Mouse (Mus musculus): ENCODE measurements around the gene Nppb. TPM values are rescaled to one million over a fixed set of nuclear protein-coding genes. Genes with fewer than 3 reads are reported as not detected.

The Nppb gene
- polyA plus RNA-seq, 1 experiment from 2014 or later: 305 TPM

Other genes starting within 250 kb of the Nppb start
- gene Zfp984, start 176.0 kb upstream of the Nppb start, polyA plus RNA-seq (2014; fragmentation: Nextera tagmentation; extraction: Ambion mirVana): 9.8 and 11.6 TPM in 2 replicates
- 4.9 and 6.9 TPM in 2 replicates for gene Zfp933, start 137.4 kb upstream of the Nppb start, polyA plus RNA-seq (2014; fragmentation: Nextera tagmentation; extraction: Ambion mirVana)
- 23.9 and 24.9 TPM in 2 replicates for gene Miip, start 117.0 kb upstream of the Nppb start, polyA plus RNA-seq (2014; fragmentation: Nextera tagmentation; extraction: Ambion mirVana)
- 7.2 and 10.8 TPM in 2 replicates for gene Fv1, start 116.8 kb upstream of the Nppb start, polyA plus RNA-seq (2014; fragmentation: Nextera tagmentation; extraction: Ambion mirVana)
- 61.8 and 95.4 TPM in 2 replicates for gene Mfn2, start 81.1 kb upstream of the Nppb start, polyA plus RNA-seq (2014; fragmentation: Nextera tagmentation; extraction: Ambion mirVana)
- 40.1 and 50.2 TPM in 2 replicates for gene Plod1, start 49.0 kb upstream of the Nppb start, polyA plus RNA-seq (2014; fragmentation: Nextera tagmentation; extraction: Ambion mirVana)
- gene 2510039O18Rik, start 44.9 kb upstream of the Nppb start, polyA plus RNA-seq (2014; fragmentation: Nextera tagmentation; extraction: Ambion mirVana): 16.4 and 16.5 TPM in 2 replicates
- gene Nppa, start 14.9 kb downstream of the Nppb start, polyA plus RNA-seq (2014; fragmentation: Nextera tagmentation; extraction: Ambion mirVana): 5,496 and 5,973 TPM in 2 replicates
- gene Clcn6, start 53.0 kb downstream of the Nppb start, polyA plus RNA-seq (2014; fragmentation: Nextera tagmentation; extraction: Ambion mirVana): 6.3 and 7.3 TPM in 2 replicates
- gene Mthfr, start 53.3 kb downstream of the Nppb start, polyA plus RNA-seq (2014; fragmentation: Nextera tagmentation; extraction: Ambion mirVana): 8.9 and 10.4 TPM in 2 replicates
- gene Agtrap, start 102.2 kb downstream of the Nppb start, polyA plus RNA-seq (2014; fragmentation: Nextera tagmentation; extraction: Ambion mirVana): 12.7 and 17.6 TPM in 2 replicates
- gene Mad2l2, start 144.6 kb downstream of the Nppb start, polyA plus RNA-seq (2014; fragmentation: Nextera tagmentation; extraction: Ambion mirVana): 45.3 and 47.2 TPM in 2 replicates
- 0.06 and 0.16 TPM in 2 replicates for gene Draxin, start 144.9 kb downstream of the Nppb start, polyA plus RNA-seq (2014; fragmentation: Nextera tagmentation; extraction: Ambion mirVana)
- 23.3 and 24.5 TPM in 2 replicates for gene Fbxo6, start 166.4 kb downstream of the Nppb start, polyA plus RNA-seq (2014; fragmentation: Nextera tagmentation; extraction: Ambion mirVana)
- 20.4 and 24.8 TPM in 2 replicates for gene Fbxo44, start 174.7 kb downstream of the Nppb start, polyA plus RNA-seq (2014; fragmentation: Nextera tagmentation; extraction: Ambion mirVana)
- gene Fbxo2, start 174.8 kb downstream of the Nppb start, polyA plus RNA-seq (2014; fragmentation: Nextera tagmentation; extraction: Ambion mirVana): 0.84 TPM in 2 replicates

Measured in heart, embryonic 11.5 days (tissue).